ENCODE assay signal across 14 mouse cellular contexts in genomic region chrX:160146806-160147205, GRCm38 (mm10).
"Had no signal": no experiment of that assay in that cellular context is flagged by ENCODE, and none has a peak within 500 bp of the region (broad histone marks: within the 10 kb centered on the region; RNA-seq: fewer than 3 reads in every experiment).

No protein-coding gene starts in this region.

- H3K9me3 ChIP-seq: intestine, embryonic 15.5 days; limb, embryonic 12.5 days; liver, embryonic 15.5 days; lung, embryonic 15.5 days; midbrain, embryonic 13.5 days; neural tube, embryonic 15.5 days had no signal

- H3K4me2 ChIP-seq: intestine, embryonic 15.5 days; limb, embryonic 12.5 days; liver, embryonic 15.5 days; lung, embryonic 15.5 days; midbrain, embryonic 13.5 days; neural tube, embryonic 15.5 days had no signal

- H3K27ac ChIP-seq: intestine, embryonic 15.5 days; layer of hippocampus, adult 2 months; limb, embryonic 12.5 days; liver, embryonic 15.5 days; lung, embryonic 15.5 days; macrophage; midbrain, embryonic 13.5 days; neural tube, embryonic 15.5 days had no signal

- H3K4me1 ChIP-seq: intestine, embryonic 15.5 days; limb, embryonic 12.5 days; liver, embryonic 15.5 days; lung, embryonic 15.5 days; midbrain, embryonic 13.5 days; neural tube, embryonic 15.5 days had no signal

- ATAC-seq: intestine, embryonic 15.5 days; midbrain, embryonic 13.5 days had no signal

- H3K36me3 ChIP-seq: intestine, embryonic 15.5 days; limb, embryonic 12.5 days; liver, embryonic 15.5 days; lung, embryonic 15.5 days; midbrain, embryonic 13.5 days; neural tube, embryonic 15.5 days had no signal

- H3K27me3 ChIP-seq: intestine, embryonic 15.5 days; limb, embryonic 12.5 days; liver, embryonic 15.5 days; lung, embryonic 15.5 days; neural tube, embryonic 15.5 days had no signal

- DNase-seq: kidney, adult 18-20 months; kidney, postnatal 10 days; kidney, postnatal 4 days; right cerebral cortex, adult 18-20 months; right cerebral cortex, postnatal 25 days had no signal

- H3K4me3 ChIP-seq: intestine, embryonic 15.5 days; layer of hippocampus, adult 2 months; limb, embryonic 12.5 days; liver, embryonic 15.5 days; lung, embryonic 15.5 days; midbrain, embryonic 13.5 days; myocyte; neural tube, embryonic 15.5 days had no signal

- H3K9ac ChIP-seq: intestine, embryonic 15.5 days; limb, embryonic 12.5 days; liver, embryonic 15.5 days; lung, embryonic 15.5 days; midbrain, embryonic 13.5 days; neural tube, embryonic 15.5 days had no signal
